Mouse (Mus musculus) left cerebral cortex, postnatal 25 days (tissue): Measurements from ENCODE around the gene Mrpl43. TPM values are rescaled to one million over a fixed set of nuclear protein-coding genes. Genes with fewer than 3 reads are reported as not detected.

ENCODE experiments used
- DNase-seq, 2 experiments: peaks; one replicate each; pipeline ENCODE4 v3.0.0; 2022; ENCODE audit warnings: low spot score in 2 of 2, mixed read lengths in 1 of 2
- intact Hi-C: fragments of 180-260 bp; cut with DNase I; formaldehyde crosslinking; loops from one replicate; pipeline ENCODE4 v1.15.1; 2025
- total RNA-seq, 2 experiments: library from RNA; stranded (reverse); gene quantifications; 2 replicates each; pipeline ENCODE4 v1.2.3; 2021

Gene Mrpl43
- total RNA-seq, 2 experiments from 2014 or later = 40.2 to 44.2 TPM

DNA sequence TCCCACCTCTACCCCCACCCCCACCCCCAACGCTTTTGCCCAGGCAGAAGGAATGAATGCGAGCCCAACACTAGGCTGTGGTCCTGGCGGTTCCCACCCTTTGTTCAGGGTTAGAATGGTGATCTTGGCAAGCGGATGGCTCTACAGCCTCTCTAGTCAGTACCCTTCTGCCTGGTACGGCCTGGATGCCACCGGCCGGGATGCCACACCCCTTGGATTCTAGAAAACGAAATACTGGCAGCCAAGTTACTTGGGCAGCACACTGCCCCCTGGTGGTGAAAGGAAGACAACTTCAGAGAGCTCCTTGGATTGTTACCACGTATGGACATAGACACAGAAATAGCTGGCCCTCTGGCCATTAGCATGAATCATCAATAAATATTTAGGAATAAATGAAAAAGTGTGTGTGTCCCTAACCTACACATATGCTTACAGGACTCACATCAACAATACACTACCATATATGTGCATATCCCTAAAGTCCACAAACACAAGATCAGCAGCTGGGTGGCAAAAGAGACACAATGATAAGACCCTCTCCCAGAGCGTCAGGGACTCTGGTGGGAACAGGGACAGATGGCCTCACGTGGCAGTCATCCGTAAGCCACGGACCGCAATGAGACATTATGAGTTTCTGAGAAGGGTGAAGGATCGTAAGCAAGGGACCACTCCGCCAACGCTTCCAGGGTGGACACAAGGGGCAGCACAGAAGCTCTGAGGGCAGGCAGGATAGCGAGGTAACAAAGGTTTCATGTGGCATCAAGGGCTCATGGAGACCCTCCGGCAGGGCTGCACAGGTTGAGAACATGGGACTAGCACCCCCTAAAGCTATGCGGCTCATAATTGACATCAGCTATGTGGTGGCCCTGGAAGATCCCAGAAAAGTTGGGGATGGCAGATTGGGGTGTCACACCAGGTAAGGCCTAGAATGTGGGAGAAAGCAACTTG is 24.8 kb upstream of the Mrpl43 start:
- DNase-seq = peak; percentile 83 to 88
- intact Hi-C loops = loop anchor here (1.0 to 5.0 kb wide), 3 partner anchors 14 to 99 kb away; partner anchors contain the start of gene Slf2

DNA sequence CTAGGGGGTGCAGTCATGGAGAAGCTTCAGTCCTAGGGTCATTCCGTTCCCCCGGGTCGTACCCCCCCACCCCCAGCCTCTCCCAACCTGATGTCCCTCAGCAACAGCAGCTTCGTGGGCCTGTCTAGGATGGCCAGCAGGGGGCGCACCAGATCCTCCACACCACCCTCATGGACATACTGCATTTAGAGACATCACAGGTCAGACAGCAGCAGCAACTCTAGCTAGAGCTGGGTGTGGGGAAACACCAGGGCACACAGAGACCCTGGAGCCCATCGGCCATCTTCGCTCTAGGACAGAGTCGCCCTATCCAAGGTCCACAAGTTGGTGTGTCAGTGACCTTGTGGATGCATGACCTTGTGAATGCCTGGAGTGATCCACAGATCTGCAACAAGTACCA is 23.9 kb upstream of the Mrpl43 start:
- intact Hi-C loops = loop anchor here (1.0 to 5.0 kb wide), 2 partner anchors 13 to 98 kb away; partner anchors contain the start of gene Slf2
- DNase-seq = peak in 1 of 2 experiments; percentile 53

DNA sequence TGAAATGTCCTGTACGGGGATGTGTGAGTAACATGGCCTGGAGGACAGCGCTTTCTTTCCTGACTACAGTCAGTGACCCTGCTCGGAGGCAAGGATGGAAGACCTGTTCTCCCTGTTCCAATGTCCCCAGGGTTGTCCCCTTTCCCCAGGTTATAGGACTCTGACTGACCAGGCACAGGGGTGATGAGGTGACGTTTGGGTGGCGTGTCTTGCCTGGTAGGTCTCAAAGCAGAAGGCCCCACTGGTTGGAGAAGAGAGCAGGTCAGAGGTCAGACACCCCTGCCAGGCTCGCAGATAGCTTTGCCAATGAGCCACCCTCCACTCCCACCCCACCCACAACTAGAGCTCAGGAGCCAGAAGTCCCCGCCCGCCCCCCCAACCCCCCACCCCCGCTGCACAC is 23.3 kb upstream of the Mrpl43 start:
- intact Hi-C loops = no loop called here
- no peak for DNase-seq

DNA sequence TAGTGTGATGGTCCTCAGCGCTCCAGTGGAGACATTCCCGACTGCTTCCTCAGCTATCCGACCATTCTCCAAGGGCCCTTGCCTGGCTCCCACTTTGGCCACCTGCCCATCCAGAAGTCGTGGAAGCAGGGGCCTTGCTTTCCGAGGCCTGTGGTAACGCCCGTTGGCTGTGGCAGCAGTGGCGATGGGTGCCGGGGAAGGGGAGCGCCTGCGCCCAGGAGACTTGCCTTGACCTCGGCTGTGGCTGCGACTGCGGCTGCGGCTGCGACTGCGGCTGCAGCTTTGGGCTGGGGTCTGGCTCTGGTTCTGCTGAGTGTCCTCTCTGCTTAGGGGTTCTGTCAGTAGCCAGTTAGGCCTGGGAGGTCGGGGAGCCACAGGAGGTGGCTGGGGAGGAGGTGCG is 22.5 kb upstream of the Mrpl43 start:
- DNase-seq = no peak

DNA sequence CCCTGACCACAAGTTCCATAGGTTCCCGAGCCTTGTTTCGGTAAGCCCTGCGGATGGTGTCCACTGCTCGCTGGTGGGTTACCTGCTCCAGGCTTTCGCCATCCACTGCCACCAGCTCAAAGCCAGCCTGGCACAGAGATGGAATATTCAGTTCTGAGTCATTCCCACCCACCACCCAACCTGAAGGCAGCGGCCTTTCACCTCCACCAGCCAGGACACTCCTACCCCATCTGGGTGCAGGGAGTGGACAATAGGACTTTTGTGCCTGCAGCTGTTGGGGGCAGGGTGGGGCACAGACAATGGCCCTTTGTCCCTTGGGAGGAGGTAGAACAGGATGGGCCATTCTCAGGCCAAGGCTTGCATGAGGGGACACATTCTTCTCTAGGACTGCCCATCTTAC is 21.6 kb upstream of the Mrpl43 start:
- DNase-seq = no peak
- intact Hi-C loops = no loop called here

More for the DNA sequence above, 22.5 kb upstream of the Mrpl43 start:
- intact Hi-C loops = no loop called here

DNA sequence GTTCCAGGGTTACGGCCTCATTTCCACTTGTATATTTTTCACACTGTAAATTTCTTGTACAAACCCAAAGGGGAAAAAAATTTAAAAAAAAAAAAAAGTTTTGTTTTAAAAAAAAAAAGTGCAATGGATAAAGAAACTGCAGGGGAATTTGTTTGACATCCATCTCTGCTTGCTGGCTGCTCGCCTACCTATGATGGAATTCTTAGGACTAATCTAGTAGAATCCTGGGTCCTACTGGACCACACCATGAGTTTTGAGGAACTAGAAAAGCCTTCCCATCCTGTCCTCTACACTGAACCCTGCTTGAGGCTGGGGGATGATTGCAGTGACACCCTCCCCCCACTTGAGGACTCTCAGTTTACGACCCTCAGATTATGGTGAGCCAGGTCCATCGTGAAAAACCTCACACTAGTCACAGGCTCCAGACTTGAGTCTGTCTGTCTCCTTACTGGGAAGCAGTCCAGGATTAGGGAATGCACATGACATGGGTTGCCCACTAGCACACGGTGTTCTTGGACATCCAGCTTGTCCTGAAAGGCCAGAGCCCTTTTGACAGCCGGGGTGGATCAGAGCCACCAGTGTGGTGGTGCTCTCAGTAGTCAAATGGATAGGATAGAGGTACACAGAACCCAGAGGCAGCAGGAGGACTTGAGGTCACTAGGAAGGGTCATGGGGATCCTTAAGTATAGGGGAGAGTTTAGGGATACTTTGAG is 20.9 kb upstream of the Mrpl43 start:
- intact Hi-C loops = no loop called here
- no peak for DNase-seq

DNA sequence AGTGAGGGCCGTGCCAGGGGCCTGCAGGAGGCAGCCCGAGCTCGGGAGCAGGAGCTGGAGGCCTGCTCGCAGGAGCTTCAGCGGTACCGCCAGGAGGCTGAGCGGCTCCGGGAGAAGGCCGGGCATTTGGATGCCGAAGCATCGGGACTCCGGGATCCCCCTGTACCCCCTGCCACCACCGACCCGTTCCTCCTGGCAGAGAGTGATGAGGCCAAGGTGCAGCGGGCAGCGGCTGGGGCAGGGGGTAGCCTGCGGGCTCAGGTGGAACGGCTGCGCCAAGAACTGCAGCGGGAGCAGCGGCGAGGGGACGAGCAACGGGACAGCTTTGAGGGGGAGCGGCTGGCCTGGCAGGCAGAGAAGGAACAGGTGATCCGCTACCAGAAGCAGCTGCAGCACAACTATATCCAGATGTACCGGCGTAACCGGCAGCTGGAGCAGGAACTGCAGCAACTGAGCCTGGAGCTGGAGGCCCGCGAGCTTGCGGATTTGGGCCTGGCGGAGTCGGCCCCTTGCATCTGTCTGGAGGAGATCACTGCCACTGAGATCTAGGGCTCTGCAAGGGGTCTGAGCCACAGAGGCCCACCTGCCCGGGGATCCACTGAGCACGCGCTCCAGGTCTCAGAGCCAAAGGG is 19.8 kb upstream of the Mrpl43 start:
- no peak for DNase-seq
- intact Hi-C loops = no loop called here

DNA sequence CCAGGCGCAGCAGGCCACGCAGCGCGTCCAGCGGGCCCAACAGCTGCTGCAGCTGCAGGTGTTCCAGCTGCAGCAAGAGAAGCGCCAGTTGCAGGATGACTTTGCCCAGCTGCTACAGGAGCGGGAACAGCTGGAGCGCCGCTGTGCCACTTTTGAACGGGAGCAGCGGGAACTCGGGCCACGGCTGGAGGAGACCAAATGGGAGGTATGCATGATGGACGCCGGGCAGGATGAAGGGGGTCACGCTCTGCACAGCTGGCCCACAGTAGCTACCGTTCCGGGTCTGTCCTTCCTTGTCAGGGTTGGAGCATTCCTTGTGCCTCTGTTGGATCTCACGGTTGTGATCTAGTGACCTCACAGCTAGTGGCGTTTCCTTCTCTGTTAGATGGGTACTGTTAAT is 18.5 kb upstream of the Mrpl43 start:
- no peak for DNase-seq
- intact Hi-C loops = no loop called here

DNA sequence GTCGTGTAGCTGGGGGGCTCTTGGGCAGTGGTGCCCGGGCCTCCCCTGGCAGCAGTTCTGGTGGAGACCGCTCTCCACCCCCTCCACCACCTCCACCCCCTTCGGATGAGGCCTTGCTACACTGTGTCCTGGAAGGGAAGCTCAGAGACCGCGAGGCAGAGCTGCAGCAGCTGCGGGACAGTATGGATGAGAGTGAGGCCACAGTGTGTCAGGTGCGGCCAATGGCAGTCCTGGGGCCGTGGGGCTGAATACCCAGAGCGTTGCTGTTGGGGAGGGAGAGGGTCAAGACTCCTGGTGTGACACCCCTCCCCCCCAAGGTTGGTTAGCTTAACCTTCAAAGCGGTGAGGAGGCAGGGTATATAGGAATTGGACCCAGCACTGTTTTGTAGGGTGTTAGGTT is 17.8 kb upstream of the Mrpl43 start:
- intact Hi-C loops = no loop called here
- DNase-seq = no peak

DNA sequence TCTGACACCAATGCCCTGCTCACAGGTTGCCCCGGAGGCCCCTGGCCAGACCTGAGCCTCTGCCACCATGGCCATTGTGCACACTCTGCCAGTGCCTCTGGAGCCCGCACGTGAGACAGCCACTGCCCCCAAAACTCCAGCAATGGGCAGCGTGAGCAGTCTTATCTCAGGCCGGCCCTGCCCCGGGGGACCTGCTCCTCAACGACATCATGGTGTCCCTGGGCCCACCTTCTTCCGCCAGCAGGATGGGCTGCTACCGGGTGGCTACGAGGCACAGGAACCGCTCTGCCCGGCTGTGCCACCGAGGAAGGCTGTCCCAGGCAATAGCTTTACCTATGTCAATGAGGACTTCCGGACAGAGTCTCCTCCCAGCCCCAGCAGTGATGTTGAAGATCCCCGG is 15.1 kb upstream of the Mrpl43 start:
- intact Hi-C loops = no loop called here
- no peak for DNase-seq

DNA sequence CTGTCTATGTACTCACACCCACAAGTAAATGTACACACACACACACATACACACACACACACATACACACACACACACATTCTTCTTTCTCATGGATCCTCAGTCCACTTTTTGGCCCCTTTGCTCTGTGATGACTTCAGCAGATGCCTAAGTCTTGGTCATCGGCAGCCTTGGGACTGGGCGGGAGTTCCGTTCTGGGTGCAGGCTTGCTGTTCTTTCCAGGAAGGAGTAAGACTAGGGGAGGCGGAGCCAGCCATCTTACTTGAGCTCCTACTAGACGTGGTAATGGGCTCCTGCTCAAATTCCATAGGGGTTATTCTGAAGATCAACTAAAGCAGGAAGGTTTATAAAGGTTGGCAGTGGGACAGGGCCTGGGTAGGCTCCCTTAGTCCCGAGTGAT is 14.1 kb upstream of the Mrpl43 start:
- intact Hi-C loops = no loop called here
- DNase-seq = no peak

DNA sequence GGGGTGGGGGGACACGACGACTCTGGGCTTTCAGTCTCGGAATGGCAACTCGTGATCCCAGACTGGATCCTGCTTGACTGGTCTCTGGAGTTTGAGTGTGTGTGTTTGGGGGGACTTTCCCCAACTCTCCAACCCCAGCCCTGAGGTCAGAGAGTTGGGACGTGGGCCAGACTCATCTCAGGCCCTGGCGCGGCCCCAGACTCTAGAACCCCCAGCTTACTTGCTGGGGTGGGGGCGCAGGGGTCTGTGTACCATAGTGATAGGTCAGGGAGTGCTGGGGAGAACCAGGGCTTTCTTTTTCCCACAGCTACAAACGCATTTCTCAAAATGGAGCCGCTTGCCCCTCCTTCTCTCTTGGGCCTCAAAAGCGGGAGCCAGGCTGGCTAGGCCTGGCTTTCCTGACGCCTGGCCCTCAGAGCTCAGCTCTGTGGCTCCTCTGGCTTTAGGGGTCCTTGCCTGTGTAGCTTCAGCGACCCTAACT is 12.1 kb upstream of the Mrpl43 start:
- intact Hi-C loops = no loop called here

DNA sequence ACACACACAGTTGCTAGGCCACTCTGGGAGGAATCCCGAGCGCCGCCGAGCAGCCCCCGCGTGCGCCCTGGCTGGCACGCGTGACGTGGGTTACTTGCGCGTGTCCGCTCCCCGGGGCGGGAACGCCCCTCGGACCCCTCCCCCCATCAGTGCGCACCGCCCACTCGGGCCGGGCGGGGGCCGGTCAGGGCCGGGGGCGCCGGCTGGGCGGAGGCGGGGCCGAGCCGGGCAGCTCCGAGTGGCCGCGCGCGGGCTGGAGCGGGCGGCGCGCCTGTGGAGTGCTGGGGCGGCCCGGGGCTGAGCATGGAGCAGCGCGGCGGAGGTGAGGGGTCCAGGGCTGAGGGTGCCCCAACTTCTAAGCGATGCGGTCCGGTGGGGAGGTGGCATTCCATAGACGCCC is 11.7 kb upstream of the Mrpl43 start:
- peak; percentile 76 to 79 for DNase-seq
- intact Hi-C loops = loop anchor here (1.0 kb wide), 2 partner anchors 12 to 30 kb away; no protein-coding TSS in a partner anchor

More for the DNA sequence above, 12.1 kb upstream of the Mrpl43 start:
- no peak for DNase-seq

DNA sequence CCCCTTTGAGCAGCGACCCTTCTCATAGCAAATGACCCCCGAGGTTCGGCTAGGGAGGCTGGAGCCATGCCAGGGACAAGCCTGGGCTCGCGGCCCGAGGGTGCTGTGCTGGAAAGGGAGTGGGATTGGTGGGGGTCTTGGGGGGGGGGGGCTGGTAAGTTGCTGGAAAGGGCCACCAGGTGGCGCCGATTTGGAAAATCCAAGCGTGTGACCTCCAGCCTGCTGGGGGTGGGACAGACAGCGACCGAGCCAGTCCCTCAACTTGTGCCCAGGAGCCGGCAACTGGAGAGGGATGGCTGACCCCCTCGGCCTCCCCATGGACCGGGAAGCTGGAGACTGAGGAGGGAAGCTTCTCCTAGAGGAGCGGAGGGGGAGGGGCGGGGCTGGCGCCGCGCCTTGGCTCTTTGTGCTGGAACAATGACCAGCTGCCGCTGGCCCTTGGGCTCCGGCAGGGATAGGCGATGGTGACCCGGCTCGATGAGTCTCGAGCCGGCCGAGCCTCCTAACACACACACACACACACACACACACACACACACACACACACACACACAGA is 11.1 kb upstream of the Mrpl43 start:
- intact Hi-C loops = loop anchor here (1.0 kb wide), 2 partner anchors 13 to 31 kb away; no protein-coding TSS in a partner anchor
- peak; percentile 72 for DNase-seq

DNA sequence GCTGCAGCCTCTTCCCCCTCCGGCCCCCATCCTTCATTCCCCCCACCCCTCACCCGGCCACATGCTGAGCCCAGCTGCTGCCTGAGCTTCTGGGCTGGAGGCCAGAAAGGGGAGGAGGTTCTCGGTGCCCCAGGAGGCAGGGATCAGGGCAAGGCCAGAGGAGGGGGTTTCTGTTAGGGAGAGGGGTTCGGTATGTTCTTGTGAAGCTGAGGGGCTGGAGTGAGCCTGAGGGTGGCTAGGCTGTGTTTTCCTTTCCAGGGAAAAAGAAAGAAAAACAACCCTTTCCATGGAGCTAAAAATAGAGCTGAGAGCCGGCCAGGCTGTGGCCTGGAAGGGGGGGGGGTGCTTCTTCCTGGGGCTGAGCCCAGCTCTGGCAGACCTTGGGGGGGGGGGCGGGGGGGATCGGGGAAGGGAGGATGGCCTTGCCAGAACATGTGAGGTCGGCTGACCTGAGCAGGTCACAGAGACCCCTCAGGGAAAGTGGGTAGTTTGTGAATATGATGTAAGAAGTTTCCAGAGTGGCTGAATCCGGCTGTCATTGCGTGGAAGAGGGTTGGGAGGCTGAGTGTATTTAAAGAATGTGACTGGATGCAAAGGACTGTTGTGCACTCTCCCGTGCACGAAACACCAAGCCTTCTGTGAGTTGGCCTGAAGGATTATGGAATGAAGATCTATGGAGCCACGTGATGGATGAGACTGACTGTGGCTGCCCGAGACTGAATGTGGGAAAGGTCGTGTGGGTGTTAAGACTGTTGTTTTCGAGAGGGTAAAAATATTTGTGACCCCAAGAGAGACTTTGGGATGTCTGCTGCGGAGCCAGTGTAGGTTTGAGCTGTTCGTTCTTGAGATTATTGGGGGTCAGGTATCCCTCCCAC is 10.3 kb upstream of the Mrpl43 start:
- intact Hi-C loops = loop anchor here (1.0 kb wide), 2 partner anchors 14 to 32 kb away; no protein-coding TSS in a partner anchor
- peak; percentile 69 to 87 for DNase-seq

DNA sequence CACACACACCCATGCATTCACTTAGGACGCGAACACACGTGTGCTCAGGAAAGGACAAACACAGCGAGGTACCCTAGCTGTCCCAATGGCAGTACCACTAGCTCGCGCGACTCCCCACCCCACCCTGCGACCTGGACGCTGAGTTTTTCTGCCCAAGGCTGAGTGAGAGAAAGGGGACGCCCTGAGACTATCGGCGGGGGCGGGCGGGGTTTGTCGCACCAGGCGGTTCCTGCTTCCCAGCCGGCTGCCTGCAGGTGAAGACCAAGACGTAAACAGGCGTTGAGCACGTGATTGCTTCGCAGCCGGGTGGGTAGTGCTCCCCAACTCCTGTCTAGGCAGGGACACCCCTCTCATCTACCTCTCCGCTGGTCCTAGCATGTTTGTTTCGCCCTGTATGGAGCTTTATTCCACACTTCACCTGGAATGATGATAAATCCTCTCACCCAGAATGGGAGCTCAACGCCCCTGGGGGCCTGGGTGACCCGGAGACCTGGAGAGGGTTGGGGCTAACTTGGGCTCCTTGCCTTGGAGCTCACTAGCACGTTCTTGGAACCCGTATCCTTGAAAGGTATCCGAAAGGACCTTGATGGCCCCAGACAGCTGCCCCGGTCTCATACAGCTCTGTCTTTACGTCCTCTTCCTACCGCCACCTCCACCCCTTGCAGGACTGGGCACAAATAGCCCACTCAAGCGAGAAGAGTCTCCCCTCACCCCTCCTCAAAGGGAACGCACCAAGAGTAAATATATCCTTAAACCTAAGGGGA is 9.5 kb upstream of the Mrpl43 start:
- peak; percentile 37 to 44 for DNase-seq

DNA sequence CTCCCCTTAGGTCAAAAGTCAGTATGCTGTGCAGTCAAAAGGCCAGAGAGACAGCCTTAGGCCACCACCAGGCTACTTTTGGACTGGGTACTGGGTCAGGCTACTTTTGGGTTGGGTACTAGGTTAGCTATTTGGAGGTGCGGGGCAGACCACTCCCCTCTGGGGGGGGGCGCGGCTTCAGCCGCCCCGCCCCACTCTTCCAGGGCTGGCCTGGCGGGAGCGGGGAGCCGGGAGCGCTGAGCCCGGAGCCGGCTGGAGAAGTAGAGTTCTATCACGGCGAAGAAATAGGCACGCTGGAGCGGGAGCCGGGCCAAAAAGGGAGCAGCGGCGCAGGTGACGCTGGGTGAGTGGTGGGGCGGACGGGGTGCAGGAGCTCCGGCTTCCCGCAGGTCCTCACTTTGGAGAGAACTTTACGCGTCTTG is 8.8 kb upstream of the Mrpl43 start:
- DNase-seq = no peak
- intact Hi-C loops = no loop called here

More for the DNA sequence above, 9.5 kb upstream of the Mrpl43 start:
- intact Hi-C loops = no loop called here
